Mouse (Mus musculus) hindbrain, embryonic 11.5 days (tissue): ENCODE measurements around the gene Cybrd1. TPM values are rescaled to one million over a fixed set of nuclear protein-coding genes. Genes with fewer than 3 reads are reported as not detected.

Experiments
- ATAC-seq: fragments of 200-750 bp; cut with Nextera tagmentation; 2 replicates; pipeline ENCODE4 v1.8.0; 2017; ENCODE audit warnings: mild to moderate bottlenecking, moderate TSS enrichment, moderate library complexity; ENCODE audit not compliant: low FRiP score
- DNase-seq: peaks from one replicate; pipeline ENCODE4 v3.0.0-alpha.2; 2015; ENCODE audit warnings: low spot score
- H3K27ac ChIP-seq: fragments of 300-500 bp; sonication (generic); 2 replicates; pipeline ENCODE4 v1.5.1; 2014; ENCODE audit warnings: mild to moderate bottlenecking, low read depth, low read length
- H3K27me3 ChIP-seq: fragments of 300-500 bp; sonication (generic); 2 replicates; pipeline ENCODE4 v1.6.1; 2014; ENCODE audit warnings: mild to moderate bottlenecking, low read length, moderate library complexity, mixed read lengths; ENCODE audit not compliant: control insufficient read depth, insufficient read depth
- H3K36me3 ChIP-seq: fragments of 300-500 bp; sonication (generic); 2 replicates; pipeline ENCODE4 v1.6.1; 2014; ENCODE audit warnings: mild to moderate bottlenecking, low read length, moderate library complexity, mixed read lengths; ENCODE audit not compliant: control insufficient read depth, insufficient read depth
- H3K4me1 ChIP-seq: fragments of 300-500 bp; sonication (generic); replicated peaks from 2 replicates; pipeline ENCODE4 v1.6.1; 2014; ENCODE audit warnings: low read length, mixed read lengths; ENCODE audit not compliant: control insufficient read depth, insufficient read depth
- H3K4me2 ChIP-seq: fragments of 300-500 bp; sonication (generic); replicated peaks from 2 replicates; pipeline ENCODE4 v1.6.1; 2014; ENCODE audit warnings: mild to moderate bottlenecking, low read depth, low read length
- H3K4me3 ChIP-seq: fragments of 300-500 bp; sonication (generic); 2 replicates; pipeline ENCODE4 v1.5.1; 2014; ENCODE audit warnings: low read depth, low read length
- H3K9ac ChIP-seq: fragments of 300-500 bp; sonication (generic); 2 replicates; pipeline ENCODE4 v1.6.1; 2014; ENCODE audit warnings: low read depth, low read length
- H3K9me3 ChIP-seq: fragments of 300-500 bp; sonication (generic); 2 replicates; pipeline ENCODE4 v1.6.1; 2016; ENCODE audit warnings: low read length; ENCODE audit not compliant: control insufficient read depth
- WGBS: fragments of 180-500 bp; shearing (Covaris S2); extraction: QIAGEN DNeasy Blood & Tissue Kit; methylation state at CpG from one replicate; pipeline ENCODE4 v1.1.7; 2014; 5-methylcytosine and 5-hydroxymethylcytosine counted together
- polyA plus RNA-seq: library from polyadenylated mRNA; unstranded; fragments of >200 nt; fragmentation: Nextera tagmentation; extraction: Ambion mirVana; gene quantifications from 2 replicates; pipeline ENCODE4 v1.2.1, GENCODE M21; 2014

Gene Cybrd1
- polyA plus RNA-seq, 1 experiment from 2014 or later: 0.34 TPM

- Histone ChIP-seq H3K4me3 (no peak overlapping the region), H3K4me1 (no peaks in the 10 kb centered on the region), H3K9me3 (no peaks in the 10 kb centered on the region), H3K4me2 (no peak overlapping the region), H3K9ac (no peak overlapping the region), H3K27ac (no peak overlapping the region), H3K27me3 (no peaks in the 10 kb centered on the region), H3K36me3 (no peaks in the 10 kb centered on the region)
- DNase-seq (no peak), ATAC-seq (no peak)
- whole genome bisulfite sequencing: 90% methylated on average over 7 of the region's 7 CpGs
Measured at GRCm38 (mm10) chr2:71096170-71096569, 21.6 kb upstream of the Cybrd1 start.

- no peak overlapping the region for H3K4me3 ChIP-seq
- no peak overlapping the region for H3K9ac ChIP-seq
- no peak for DNase-seq
- no peak overlapping the region for H3K4me2 ChIP-seq
- H3K9me3 ChIP-seq: no peaks in the 10 kb centered on the region
- 82% methylated on average over 10 of the region's 10 CpGs for WGBS
- H3K36me3 ChIP-seq: no peaks in the 10 kb centered on the region
- no peak overlapping the region for H3K27ac ChIP-seq
- ATAC-seq: no peak
- no peaks in the 10 kb centered on the region for H3K4me1 ChIP-seq
- H3K27me3 ChIP-seq: no peaks in the 10 kb centered on the region
Measured at GRCm38 (mm10) chr2:71102621-71103291, 15.0 kb upstream of the Cybrd1 start.

GRCm38 (mm10) chr2:71103292-71103680 lies 14.4 kb upstream of the Cybrd1 start:
- no peak overlapping the region for H3K4me2 ChIP-seq
- H3K9ac ChIP-seq: no peak overlapping the region
- 89% methylated on average over 4 of the region's 4 CpGs for WGBS
- DNase-seq (no peak), ATAC-seq (no peak)
- no peak overlapping the region for H3K4me3 ChIP-seq
- H3K4me1 ChIP-seq: no peaks in the 10 kb centered on the region
- no peaks in the 10 kb centered on the region for H3K36me3 ChIP-seq
- H3K9me3 ChIP-seq: no peaks in the 10 kb centered on the region
- no peaks in the 10 kb centered on the region for H3K27me3 ChIP-seq
- H3K27ac ChIP-seq: no peak overlapping the region

GRCm38 (mm10) chr2:71104696-71105095 lies 13.0 kb upstream of the Cybrd1 start:
- no peaks in the 10 kb centered on the region for H3K27me3 ChIP-seq
- no peak overlapping the region for H3K4me2 ChIP-seq
- H3K4me1 ChIP-seq: no peaks in the 10 kb centered on the region
- H3K36me3 ChIP-seq: no peaks in the 10 kb centered on the region
- no peak overlapping the region for H3K4me3 ChIP-seq
- no peaks in the 10 kb centered on the region for H3K9me3 ChIP-seq
- WGBS: 70% methylated on average over 3 of the region's 3 CpGs
- no peak overlapping the region for H3K27ac ChIP-seq
- DNase-seq (no peak), ATAC-seq (no peak)
- H3K9ac ChIP-seq: no peak overlapping the region

- H3K4me1 ChIP-seq: no peaks in the 10 kb centered on the region
- no peaks in the 10 kb centered on the region for H3K36me3 ChIP-seq
- no peak overlapping the region for H3K4me2 ChIP-seq
- no peak for DNase-seq
- no peaks in the 10 kb centered on the region for H3K9me3 ChIP-seq
- H3K9ac ChIP-seq: no peak overlapping the region
- H3K27me3 ChIP-seq: no peaks in the 10 kb centered on the region
- no peak overlapping the region for H3K27ac ChIP-seq
- no peak overlapping the region for H3K4me3 ChIP-seq
- ATAC-seq: no peak
- WGBS: 86% methylated on average over 14 of the region's 14 CpGs
Measured at GRCm38 (mm10) chr2:71105469-71106215, 12.1 kb upstream of the Cybrd1 start.

- no peaks in the 10 kb centered on the region for H3K27me3 ChIP-seq
- ATAC-seq (no peak), DNase-seq (no peak)
- H3K9me3 ChIP-seq: no peaks in the 10 kb centered on the region
- no peak overlapping the region for H3K4me2 ChIP-seq
- no peaks in the 10 kb centered on the region for H3K4me1 ChIP-seq
- no peak overlapping the region for H3K27ac ChIP-seq
- no peak overlapping the region for H3K9ac ChIP-seq
- no peak overlapping the region for H3K4me3 ChIP-seq
- no peaks in the 10 kb centered on the region for H3K36me3 ChIP-seq
- WGBS: 81% methylated on average over 2 of the region's 2 CpGs
Measured at GRCm38 (mm10) chr2:71107225-71107624, 10.5 kb upstream of the Cybrd1 start.

- Histone ChIP-seq H3K4me1 (no peaks in the 10 kb centered on the region), H3K36me3 (no peaks in the 10 kb centered on the region), H3K27me3 (no peaks in the 10 kb centered on the region), H3K4me3 (no peak overlapping the region), H3K4me2 (no peak overlapping the region), H3K9ac (no peak overlapping the region), H3K9me3 (no peaks in the 10 kb centered on the region), H3K27ac (no peak overlapping the region)
- WGBS: 76% methylated on average over 3 of the region's 3 CpGs
- DNase-seq (no peak), ATAC-seq (no peak)
Measured at GRCm38 (mm10) chr2:71108541-71108940, 9.2 kb upstream of the Cybrd1 start.

- Histone ChIP-seq H3K4me2 (no peak overlapping the region), H3K9me3 (no peaks in the 10 kb centered on the region), H3K27ac (no peak overlapping the region), H3K27me3 (peaks cover 7% of the 10 kb centered on the region; the same call in 1 of the 2 replicates), H3K9ac (no peak overlapping the region), H3K36me3 (no peaks in the 10 kb centered on the region), H3K4me1 (no peaks in the 10 kb centered on the region; the same call in 1 of the 2 replicates), H3K4me3 (no peak overlapping the region)
- ATAC-seq (no peak), DNase-seq (no peak)
- 89% methylated on average over 5 of the region's 6 CpGs for WGBS
Measured at GRCm38 (mm10) chr2:71113489-71114171, 4.1 kb upstream of the Cybrd1 start.
